Mouse (Mus musculus) CH12.LX (cell line): ENCODE measurements around the gene Txndc2. TPM values are rescaled to one million over a fixed set of nuclear protein-coding genes. Genes with fewer than 3 reads are reported as not detected.

Source experiments
- DNase-seq: peaks from one replicate; pipeline ENCODE4 v3.0.0-alpha.2; 2013; ENCODE audit errors: extremely low read depth
- H3K27ac ChIP-seq: 2 replicates; pipeline ENCODE4 v1.5.1; 2012; ENCODE audit warnings: low read depth, mild to moderate bottlenecking, control low read depth, moderate library complexity; ENCODE audit not compliant: insufficient read depth
- H3K27me3 ChIP-seq: replicated peaks from 2 replicates; pipeline ENCODE3; 2012; ENCODE audit warnings: inconsistent platforms
- H3K36me3 ChIP-seq, 2 experiments: replicated peaks in 1 of 2; 2 replicates each; pipeline versions ENCODE3 to v1.6.1; 2012; ENCODE audit warnings: inconsistent platforms in 1 of 2, low read length in 1 of 2, mild to moderate bottlenecking in 1 of 2, mixed read lengths in 1 of 2, moderate library complexity in 1 of 2; ENCODE audit not compliant: control insufficient read depth in 1 of 2, insufficient read depth in 1 of 2
- H3K4me1 ChIP-seq, 2 experiments: 2 replicates each; pipeline ENCODE4 v1.6.1; 2012; ENCODE audit warnings: inconsistent platforms in 1 of 2, moderate library complexity in 1 of 2; ENCODE audit not compliant: insufficient read depth in 2 of 2, control insufficient read depth in 1 of 2
- H3K4me2 ChIP-seq: 2 replicates; pipeline ENCODE4 v1.6.1; 2012; ENCODE audit warnings: low read depth, mild to moderate bottlenecking, control low read depth; ENCODE audit not compliant: poor library complexity, insufficient read depth, severe bottlenecking
- H3K4me3 ChIP-seq, 3 experiments: fragments of 150-350 bp in 1 of 3; sonication (generic) in 1 of 3; replicated peaks in 1 of 3; 2 replicates each; pipeline versions ENCODE3 to v1.5.1; 2011 to 2012; ENCODE audit warnings: low read depth in 2 of 3, low read length in 2 of 3, mild to moderate bottlenecking in 2 of 3, moderate library complexity in 2 of 3, control low read depth in 1 of 3, improper control_type of control experiment in 1 of 3, inconsistent platforms in 1 of 3, mixed read lengths in 1 of 3; ENCODE audit not compliant: poor library complexity in 1 of 3
- H3K79me2 ChIP-seq: replicated peaks from 2 replicates; pipeline ENCODE4 v1.6.1; 2012; ENCODE audit warnings: mild to moderate bottlenecking, moderate library complexity; ENCODE audit not compliant: control insufficient read depth, poor library complexity, insufficient read depth, severe bottlenecking; ENCODE audit errors: extremely low read depth
- H3K9ac ChIP-seq: 2 replicates; pipeline ENCODE4 v1.6.1; 2012; ENCODE audit warnings: low read depth, mild to moderate bottlenecking, control low read depth, moderate library complexity; ENCODE audit not compliant: insufficient read depth
- H3K9me3 ChIP-seq: replicated peaks from 2 replicates; pipeline ENCODE3; 2012; ENCODE audit warnings: low read length, inconsistent platforms, mixed read lengths
- BHLHE40 ChIP-seq: IDR thresholded peaks from 2 replicates; pipeline ENCODE4 v1.6.1; 2011; ENCODE audit warnings: mild to moderate bottlenecking, low read depth, low read length, improper control_type of control experiment
- CHD1 ChIP-seq: IDR thresholded peaks from 2 replicates; pipeline ENCODE4 v1.6.1; 2012; ENCODE audit warnings: low read depth, low read length, improper control_type of control experiment, inconsistent platforms
- CTCF ChIP-seq, 2 experiments: IDR thresholded peaks in 1 of 2; conservative IDR thresholded peaks in 1 of 2; 2 replicates each; pipeline ENCODE4 v1.5.1; 2011 to 2012; ENCODE audit warnings: low read depth in 2 of 2, low read length in 2 of 2, improper control_type of control experiment in 1 of 2, inconsistent platforms in 1 of 2, mild to moderate bottlenecking in 1 of 2, moderate library complexity in 1 of 2
- E2F4 ChIP-seq: IDR thresholded peaks from 2 replicates; pipeline ENCODE4 v1.6.1; 2011; ENCODE audit warnings: low read depth, low read length, improper control_type of control experiment; ENCODE audit not compliant: insufficient replicate concordance
- ELF1 ChIP-seq: IDR thresholded peaks from 2 replicates; pipeline ENCODE4 v1.6.1; 2014; ENCODE audit warnings: low read depth, mild to moderate bottlenecking, inconsistent platforms, low read length, improper control_type of control experiment
- ETS1 ChIP-seq: conservative IDR thresholded peaks from 2 replicates; pipeline ENCODE4 v1.6.1; 2012; ENCODE audit warnings: low read depth, mild to moderate bottlenecking, inconsistent platforms, low read length, improper control_type of control experiment, moderate library complexity
- JUN ChIP-seq: IDR thresholded peaks from 2 replicates; pipeline ENCODE4 v1.6.1; 2011; ENCODE audit warnings: low read depth, mild to moderate bottlenecking, low read length, improper control_type of control experiment, moderate library complexity; ENCODE audit not compliant: insufficient read depth
- KAT2A ChIP-seq: IDR thresholded peaks from 2 replicates; pipeline ENCODE4 v1.6.1; 2012; ENCODE audit warnings: low read length, improper control_type of control experiment, inconsistent platforms; ENCODE audit not compliant: insufficient replicate concordance
- MAX ChIP-seq: IDR thresholded peaks from 2 replicates; pipeline ENCODE4 v1.6.1; 2011; ENCODE audit warnings: low read length, improper control_type of control experiment
- MAZ ChIP-seq: IDR thresholded peaks from 2 replicates; pipeline ENCODE4 v1.6.1; 2012; ENCODE audit warnings: low read depth, mild to moderate bottlenecking, inconsistent platforms, low read length, improper control_type of control experiment, moderate library complexity
- MYC ChIP-seq: IDR thresholded peaks from 2 replicates; pipeline ENCODE4 v1.6.1; 2011; ENCODE audit warnings: low read depth, mild to moderate bottlenecking, improper control_type of control experiment, low read length
- NRF1 ChIP-seq: IDR thresholded peaks from 2 replicates; pipeline ENCODE4 v1.6.1; 2014; ENCODE audit warnings: low read depth, mild to moderate bottlenecking, inconsistent platforms, low read length, improper control_type of control experiment, moderate library complexity
- POLR2A ChIP-seq: IDR thresholded peaks from 2 replicates; pipeline ENCODE4 v1.6.1; 2011; ENCODE audit warnings: low read depth, mild to moderate bottlenecking, improper control_type of control experiment, low read length
- RAD21 ChIP-seq: IDR thresholded peaks from 2 replicates; pipeline ENCODE4 v1.6.1; 2011; ENCODE audit warnings: low read depth, mild to moderate bottlenecking, low read length, improper control_type of control experiment, moderate library complexity
- SIN3A ChIP-seq: IDR thresholded peaks from 2 replicates; pipeline ENCODE4 v1.6.1; 2012; ENCODE audit warnings: low read length, improper control_type of control experiment, inconsistent platforms
- SMC3 ChIP-seq: IDR thresholded peaks from 2 replicates; pipeline ENCODE4 v1.6.1; 2011; ENCODE audit warnings: low read depth, low read length, improper control_type of control experiment
- TBP ChIP-seq: conservative IDR thresholded peaks from 2 replicates; pipeline ENCODE4 v1.6.1; 2011; ENCODE audit warnings: low read depth, low read length, improper control_type of control experiment
- UBTF ChIP-seq: IDR thresholded peaks from 2 replicates; pipeline ENCODE4 v1.6.1; 2012; ENCODE audit warnings: low read depth, mild to moderate bottlenecking, inconsistent platforms, low read length, improper control_type of control experiment, moderate library complexity
- USF2 ChIP-seq: conservative IDR thresholded peaks from 2 replicates; pipeline ENCODE4 v1.6.1; 2011; ENCODE audit warnings: low read depth, low read length, improper control_type of control experiment
- ZC3H11A ChIP-seq: IDR thresholded peaks from 2 replicates; pipeline ENCODE4 v1.6.1; 2012; ENCODE audit warnings: low read depth, mild to moderate bottlenecking, inconsistent platforms, low read length, improper control_type of control experiment
- ZKSCAN1 ChIP-seq: IDR thresholded peaks from 2 replicates; pipeline ENCODE4 v1.6.1; 2012; ENCODE audit warnings: low read depth, inconsistent platforms, low read length, improper control_type of control experiment, borderline replicate concordance
- ZNF384 ChIP-seq: IDR thresholded peaks from 2 replicates; pipeline ENCODE4 v1.6.1; 2012; ENCODE audit warnings: low read depth, low read length, improper control_type of control experiment, inconsistent platforms
- dilution Hi-C: fragments of 300-500 bp; cut with MboI; formaldehyde crosslinking; loops from 2 replicates; pipeline ENCODE4 v1.14.3; 2020; ENCODE audit warnings: low sequenced_read_pairs; ENCODE audit not compliant: extremely low pct_unique_long_range_greater_than_20kb, extremely low pct_ligation_motif_present
- in situ Hi-C: fragments of 300-500 bp; cut with MboI; formaldehyde crosslinking; loops from 3 replicates; pipeline ENCODE4 v1.14.3; 2019; ENCODE audit warnings: low sequenced_read_pairs, low pct_ligation_motif_present, low pct_unique_long_range_greater_than_20kb, mixed read lengths
- polyA plus RNA-seq: library from polyadenylated mRNA; unstranded; fragments of >175 nt; gene quantifications from 2 replicates; pipeline ENCODE4 v1.2.1, GENCODE M21; 2012; ENCODE audit warnings: low read depth; ENCODE audit not compliant: insufficient read length
- total RNA-seq, 2 experiments: library from RNA; depleted of rRNA; stranded (reverse); fragments of 300-350 nt in 1 of 2; fragments of >200 nt in 1 of 2; gene quantifications; 2 replicates each; pipeline ENCODE4 v1.2.3; 2012 to 2014

Txndc2 gene
- total and polyA plus RNA-seq, 3 experiments = not detected

DNA sequence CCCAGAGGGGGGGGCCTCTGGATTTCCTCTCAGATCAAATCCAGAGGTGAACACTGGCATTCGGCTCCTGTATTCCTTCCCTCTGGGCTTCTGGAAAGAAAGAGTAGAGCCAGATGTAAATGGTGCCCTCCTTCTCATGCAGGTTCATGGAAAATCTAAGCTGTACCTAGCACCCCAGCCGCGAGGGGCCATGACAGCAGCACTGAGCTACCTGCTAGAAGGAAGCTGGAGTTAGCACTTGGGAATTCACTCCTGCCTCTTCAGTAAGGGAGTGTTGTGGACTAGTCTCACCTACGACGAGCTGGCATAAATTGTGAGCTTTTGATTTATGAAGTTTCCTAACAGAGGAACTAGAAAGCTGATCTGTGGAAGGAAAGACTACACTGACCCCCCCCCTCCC, 1.6 kb upstream of the Txndc2 start:
- Histone ChIP-seq H3K4me2 (no peak overlapping the region), H3K4me3 (no peak overlapping the region), H3K36me3 (no peaks in the 10 kb centered on the region), H3K9me3 (no peaks in the 10 kb centered on the region), H3K27ac (no peak overlapping the region), H3K79me2 (no peaks in the 10 kb centered on the region), H3K9ac (no peak overlapping the region), H3K27me3 (no peaks in the 10 kb centered on the region), H3K4me1 (peaks cover 0 to 7% of the 10 kb centered on the region in 2 experiments; a peak in 2 of 4 replicates)
- dilution Hi-C loops = no loop called here
- no peak for DNase-seq
- in situ Hi-C loops = no loop called here
- TF ChIP-seq RAD21 (no peak), CTCF (conservative IDR thresholded peaks at IDR 0.05 in 1 of 2, IDR thresholded peaks at IDR 0.05 in 1 of 2; ENCODE audit: low read depth in 2 of 2, low read length in 2 of 2) (no peak), ZKSCAN1 (no peak), MAX (no peak), MYC (no peak), E2F4 (no peak), ZC3H11A (no peak), UBTF (no peak), USF2 (no peak), SMC3 (no peak), CHD1 (no peak), POLR2A (no peak), NRF1 (no peak)

- dilution Hi-C loops = no loop called here
- Histone ChIP-seq H3K4me1 (peaks cover 0 to 7% of the 10 kb centered on the region in 2 experiments; a peak in 2 of 4 replicates), H3K9me3 (no peaks in the 10 kb centered on the region), H3K4me3 (no peak overlapping the region), H3K9ac (no peak overlapping the region), H3K4me2 (no peak overlapping the region), H3K27me3 (no peaks in the 10 kb centered on the region), H3K36me3 (no peaks in the 10 kb centered on the region), H3K79me2 (no peaks in the 10 kb centered on the region)
- DNase-seq = no peak
- in situ Hi-C loops = no loop called here
- TF ChIP-seq TBP = no peak
- TF ChIP-seq SMC3 = no peak
- TF ChIP-seq JUN = no peak
- TF ChIP-seq CTCF (conservative IDR thresholded peaks at IDR 0.05 in 1 of 2, IDR thresholded peaks at IDR 0.05 in 1 of 2; ENCODE audit: low read depth in 2 of 2, low read length in 2 of 2) = no peak
- TF ChIP-seq MYC = no peak
- TF ChIP-seq E2F4 = no peak
- no peak for TF ChIP-seq KAT2A
- no peak for TF ChIP-seq ELF1
- no peak for TF ChIP-seq MAZ
- TF ChIP-seq SIN3A = no peak
- TF ChIP-seq USF2 = no peak
- no peak for TF ChIP-seq ZNF384
- TF ChIP-seq RAD21 = no peak
- TF ChIP-seq BHLHE40 = no peak
- TF ChIP-seq ETS1 = no peak
- TF ChIP-seq, all 38 proteins: peak for 0
- no peak overlapping the region for H3K27ac ChIP-seq
Observed at GRCm38 (mm10) chr17:65643051-65643521, 1.1 kb upstream of the Txndc2 start.
